Mouse (Mus musculus) ES-Bruce4 (cell line): Measurements from ENCODE around the gene Irak1.

Experiments
- CTCF ChIP-seq: IDR thresholded peaks from one replicate; pipeline ENCODE4 v1.8.1; 2011; ENCODE audit warnings: low read depth, low read length
- EP300 ChIP-seq: IDR thresholded peaks from 2 replicates; pipeline ENCODE4 v1.6.1; 2011; ENCODE audit warnings: low read depth, low read length; ENCODE audit not compliant: insufficient read depth
- POLR2A ChIP-seq: IDR thresholded peaks from one replicate; pipeline ENCODE4 v1.8.1; 2011; ENCODE audit warnings: low read length; ENCODE audit not compliant: insufficient read depth

DNA sequence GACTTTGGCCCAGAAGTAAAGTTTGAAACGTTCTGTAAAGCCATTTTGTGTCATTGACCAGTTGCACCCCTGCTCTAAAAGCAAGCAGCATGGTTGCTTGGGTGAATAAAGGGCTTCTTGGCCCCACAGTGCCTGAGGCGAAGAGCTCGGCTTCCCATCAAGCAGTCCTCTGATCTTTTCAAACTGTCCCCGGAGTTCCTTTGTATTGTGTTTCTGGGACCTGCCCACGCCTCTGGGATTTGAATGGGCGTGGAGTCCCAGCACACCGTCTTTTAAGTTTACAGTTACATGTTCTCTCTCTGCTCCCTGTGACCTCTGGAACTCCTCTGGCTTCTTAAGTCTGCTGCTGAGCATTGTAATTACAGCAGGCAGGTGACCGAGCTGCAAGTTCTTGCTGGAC is 15.7 kb downstream of the Irak1 start:
- TF ChIP-seq CTCF (no peak), POLR2A (no peak), EP300 (peak; percentile 44; the same call in 1 of the 2 replicates)
